Mouse (Mus musculus): ENCODE data around the gene Prss56. TPM values are rescaled to one million over a fixed set of nuclear protein-coding genes. Genes with fewer than 3 reads are reported as not detected.

The Prss56 gene
- total RNA-seq, 2 experiments from 2014 or later, result not detected

DNA sequence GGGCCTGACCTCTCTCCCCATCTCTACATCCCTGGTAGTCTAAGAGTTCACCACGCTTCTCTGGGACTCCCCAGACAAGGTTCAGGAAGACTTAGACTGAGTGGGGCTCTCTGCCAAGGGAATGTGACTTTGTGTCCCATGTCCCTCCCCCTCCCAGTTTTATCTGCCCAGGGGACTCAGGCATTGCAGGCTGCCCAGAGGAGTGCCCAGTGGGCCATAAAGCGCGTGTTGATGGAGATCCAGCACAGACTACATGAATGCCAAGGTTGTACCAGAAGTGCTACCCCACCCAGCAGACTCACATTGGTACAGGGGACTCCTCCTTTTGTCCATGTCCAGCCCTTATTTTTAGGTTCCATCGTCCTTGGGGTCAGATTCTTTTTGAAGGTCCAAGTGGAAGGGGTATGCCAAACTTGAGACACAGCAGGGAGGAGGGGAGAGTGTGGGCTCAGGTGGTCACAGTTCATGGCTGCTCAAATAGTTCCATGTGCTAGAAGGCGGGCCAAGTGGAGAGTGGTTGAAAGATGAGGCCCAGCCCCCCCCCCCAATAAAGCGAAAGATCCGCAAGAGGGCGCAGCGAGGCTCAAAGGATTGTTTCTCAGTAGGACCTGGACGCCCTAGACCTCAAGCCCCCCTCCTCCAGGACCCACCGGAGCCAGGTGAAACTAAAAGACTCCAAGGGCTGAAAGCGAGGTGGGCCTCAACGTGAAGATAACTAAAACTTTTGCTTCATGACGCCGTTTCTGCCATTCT, 1.1 kb downstream of the Prss56 start:
- ATAC-seq (replicated peaks; ENCODE audit: low FRiP score, poor library complexity, severe bottlenecking), result no peak

DNA sequence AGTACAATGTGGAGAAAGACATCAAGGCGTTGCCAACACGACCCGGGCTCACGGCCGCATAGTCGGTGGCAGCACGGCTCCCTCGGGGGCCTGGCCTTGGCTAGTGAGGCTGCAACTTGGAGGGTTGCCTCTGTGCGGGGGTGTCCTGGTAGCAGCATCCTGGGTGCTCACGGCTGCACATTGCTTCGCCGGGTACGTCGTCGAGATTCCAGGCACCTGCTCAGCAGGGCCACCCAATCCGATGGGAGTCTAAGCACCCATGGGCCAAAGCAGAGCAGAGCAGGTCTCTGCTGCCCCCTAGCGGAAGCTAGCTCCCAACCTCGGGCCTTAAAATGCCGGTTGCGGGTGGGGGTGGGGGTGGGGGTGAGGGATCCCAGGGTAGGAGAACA, 1.6 kb downstream of the Prss56 start:
- ATAC-seq (replicated peaks; ENCODE audit: low FRiP score, poor library complexity, severe bottlenecking), result peak; percentile 32; the same call in 1 of the 2 replicates

DNA sequence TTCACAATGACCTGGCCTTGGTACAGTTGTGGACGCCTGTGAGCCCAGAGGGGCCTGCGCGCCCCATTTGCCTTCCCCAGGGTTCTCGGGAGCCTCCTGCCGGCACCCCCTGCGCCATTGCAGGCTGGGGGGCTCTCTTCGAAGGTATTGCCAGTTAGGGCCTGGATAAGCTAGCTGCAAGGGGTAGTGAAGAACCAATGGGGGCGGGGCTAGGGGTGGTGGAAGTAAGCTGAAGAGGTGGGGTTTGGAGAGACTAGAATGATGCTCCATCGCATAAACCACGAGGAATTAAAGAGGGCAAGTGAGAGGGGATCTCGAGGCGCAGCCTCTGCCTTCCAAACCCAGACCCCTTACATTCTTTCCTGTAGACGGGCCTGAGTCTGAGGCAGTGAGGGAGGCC, 2.4 kb downstream of the Prss56 start:
- no peak for ATAC-seq (replicated peaks; ENCODE audit: low FRiP score, poor library complexity, severe bottlenecking)

DNA sequence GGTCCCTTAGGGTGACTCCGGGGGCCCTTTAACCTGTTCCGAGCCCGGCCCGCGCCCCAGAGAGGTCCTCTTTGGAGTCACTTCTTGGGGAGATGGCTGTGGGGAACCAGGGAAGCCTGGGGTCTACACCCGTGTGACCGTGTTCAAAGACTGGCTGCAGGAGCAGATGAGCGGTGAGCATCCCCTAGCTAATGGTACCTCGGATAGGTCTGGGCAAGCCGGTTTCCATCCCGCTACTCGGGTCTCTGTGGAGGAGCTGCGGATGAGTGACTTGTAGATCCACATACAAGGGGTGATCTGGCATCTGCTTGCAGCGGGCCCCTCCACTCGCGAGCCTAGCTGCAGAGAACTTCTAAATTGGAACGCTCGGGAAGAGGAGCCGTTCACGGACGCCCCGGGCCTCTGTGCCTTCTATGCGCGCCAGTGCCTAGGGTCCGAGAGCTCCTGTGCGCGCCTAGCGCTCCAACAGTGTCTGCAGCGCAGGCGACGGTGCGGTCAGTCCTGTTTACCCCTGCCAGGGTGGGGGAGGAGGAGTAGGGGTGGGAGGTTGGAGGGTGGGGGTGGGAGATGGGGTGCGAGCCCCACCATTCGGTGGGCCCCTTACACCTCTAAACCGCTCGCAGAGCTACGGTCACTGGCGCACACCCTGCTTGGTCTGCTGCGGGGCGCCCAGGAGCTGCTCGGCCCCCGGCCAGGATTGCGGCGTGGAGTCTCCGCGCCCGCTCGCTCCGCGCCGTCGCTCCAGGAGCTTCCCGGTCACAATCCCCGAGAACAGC, 3.3 kb downstream of the Prss56 start:
- ATAC-seq (replicated peaks; ENCODE audit: low FRiP score, poor library complexity, severe bottlenecking), result no peak

DNA sequence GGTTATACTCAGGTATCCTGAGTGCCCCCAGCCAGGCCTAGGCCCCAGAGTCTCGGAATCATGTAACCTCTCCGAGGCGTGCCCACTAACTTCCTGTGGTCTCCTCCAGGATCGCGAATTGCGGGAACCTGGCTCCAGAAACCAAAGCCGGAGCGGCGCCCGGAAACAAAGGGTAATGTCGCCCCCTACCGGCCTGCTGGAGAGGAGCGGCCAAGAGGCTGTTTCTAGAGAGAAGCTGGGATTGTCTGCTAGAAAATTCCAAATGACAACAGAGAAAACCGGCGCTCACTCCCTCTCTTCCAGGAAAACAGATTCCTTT, 3.9 kb downstream of the Prss56 start:
- no peak for ATAC-seq (replicated peaks; ENCODE audit: low FRiP score, poor library complexity, severe bottlenecking)

DNA sequence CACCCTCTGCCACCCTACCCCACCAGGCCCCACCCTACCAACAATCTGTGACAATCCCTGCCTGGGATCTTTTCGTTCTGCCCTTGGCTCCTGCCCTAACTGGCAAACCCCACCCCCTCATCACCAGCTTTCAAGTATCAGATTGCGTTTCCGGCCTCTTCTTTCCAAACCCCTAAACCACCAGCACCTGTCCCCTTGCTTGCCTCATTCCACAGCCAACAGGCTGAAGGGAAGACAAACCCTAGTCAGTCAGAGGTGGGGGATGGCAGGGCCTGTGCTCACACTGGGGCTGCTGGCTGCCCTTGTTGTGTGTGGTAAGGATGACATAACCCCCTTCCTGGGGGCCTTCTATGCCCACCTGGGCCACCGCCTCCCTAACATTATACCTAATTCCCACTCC, 7.3 kb downstream of the Prss56 start, which contains the start of gene Chrnd:
Gene Chrnd, plus strand, starts transcription at position 179 of the 400 bp plus-strand sequence.
- no peak for ATAC-seq (replicated peaks; ENCODE audit: low FRiP score, poor library complexity, severe bottlenecking)

DNA sequence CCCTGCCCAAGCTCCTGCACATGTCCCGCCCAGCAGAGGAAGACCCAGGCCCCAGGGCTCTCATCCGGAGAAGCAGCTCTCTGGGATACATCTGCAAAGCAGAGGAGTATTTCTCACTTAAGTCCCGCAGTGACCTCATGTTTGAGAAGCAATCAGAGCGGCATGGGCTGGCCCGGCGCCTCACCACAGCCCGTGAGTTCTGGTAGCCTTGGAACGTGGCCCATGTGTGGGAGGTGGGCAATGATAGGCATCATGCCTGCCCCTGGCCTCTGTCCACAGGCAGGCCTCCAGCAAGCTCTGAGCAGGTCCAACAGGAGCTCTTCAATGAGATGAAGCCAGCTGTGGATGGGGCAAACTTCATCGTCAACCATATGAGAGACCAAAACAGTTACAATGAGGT, 14.2 kb downstream of the Prss56 start:
- no peak for ATAC-seq (replicated peaks; ENCODE audit: low FRiP score, poor library complexity, severe bottlenecking)

DNA sequence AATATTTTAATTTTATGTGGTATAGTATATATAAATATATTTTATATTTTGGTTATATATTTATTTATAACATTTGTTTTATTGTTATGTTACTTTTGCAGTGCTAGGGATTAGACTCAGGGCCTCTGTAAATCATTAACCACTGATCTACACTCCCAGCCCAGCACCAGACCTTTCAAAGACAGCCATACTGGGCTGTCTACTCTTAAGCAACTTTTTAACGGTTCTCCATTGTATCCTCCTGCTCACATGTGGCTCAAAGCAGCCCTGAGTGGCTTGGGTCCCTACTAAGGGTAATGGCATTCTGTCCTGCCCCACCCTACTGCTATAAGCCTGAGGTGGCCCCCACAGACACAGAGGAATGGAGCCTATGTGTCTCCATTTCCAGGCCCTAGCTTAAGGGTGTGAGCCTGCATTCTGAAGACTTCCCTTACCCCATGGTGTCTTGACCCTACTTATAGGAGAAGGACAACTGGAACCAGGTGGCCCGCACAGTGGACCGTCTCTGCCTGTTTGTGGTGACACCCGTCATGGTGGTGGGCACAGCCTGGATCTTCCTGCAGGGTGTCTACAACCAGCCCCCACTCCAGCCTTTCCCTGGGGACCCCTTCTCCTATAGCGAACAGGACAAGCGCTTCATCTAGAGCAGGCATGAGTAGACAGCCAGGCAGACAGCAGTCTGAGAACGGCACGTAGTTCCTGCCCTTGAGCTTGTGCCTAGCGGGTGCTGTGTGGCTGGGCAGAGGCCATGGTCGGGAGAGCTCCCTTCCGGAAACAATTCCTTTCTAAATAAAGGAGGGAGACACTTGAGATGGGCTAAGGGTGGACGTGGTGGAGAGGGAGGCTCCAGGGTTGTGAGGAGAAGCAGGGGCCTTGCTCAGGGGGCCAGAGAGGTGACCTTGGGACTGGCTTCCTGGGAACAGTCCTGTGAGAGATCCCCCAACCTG, 15.3 kb downstream of the Prss56 start:
- no peak for ATAC-seq (replicated peaks; ENCODE audit: low FRiP score, poor library complexity, severe bottlenecking)

DNA sequence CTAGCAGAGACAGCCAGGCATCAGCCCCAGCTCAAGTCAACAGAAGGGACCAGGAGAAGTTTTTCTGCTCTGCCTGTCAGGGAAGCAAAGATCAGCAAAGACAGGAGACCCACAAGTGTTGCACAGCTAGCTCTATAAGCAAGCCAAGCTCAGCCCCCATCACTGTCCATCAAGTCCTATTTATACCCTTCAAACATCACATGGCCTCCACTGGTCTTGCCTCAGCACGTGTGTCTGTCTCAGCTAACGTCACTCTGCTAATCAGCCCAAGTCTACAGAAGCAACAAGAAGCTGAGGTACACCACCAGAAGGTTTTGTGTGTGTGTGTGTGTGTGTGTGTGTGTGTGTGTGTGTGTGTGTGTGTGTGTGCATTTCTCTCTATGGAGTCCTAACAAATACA, 17.7 kb downstream of the Prss56 start:
- ATAC-seq (replicated peaks; ENCODE audit: low FRiP score, poor library complexity, severe bottlenecking), result no peak

DNA sequence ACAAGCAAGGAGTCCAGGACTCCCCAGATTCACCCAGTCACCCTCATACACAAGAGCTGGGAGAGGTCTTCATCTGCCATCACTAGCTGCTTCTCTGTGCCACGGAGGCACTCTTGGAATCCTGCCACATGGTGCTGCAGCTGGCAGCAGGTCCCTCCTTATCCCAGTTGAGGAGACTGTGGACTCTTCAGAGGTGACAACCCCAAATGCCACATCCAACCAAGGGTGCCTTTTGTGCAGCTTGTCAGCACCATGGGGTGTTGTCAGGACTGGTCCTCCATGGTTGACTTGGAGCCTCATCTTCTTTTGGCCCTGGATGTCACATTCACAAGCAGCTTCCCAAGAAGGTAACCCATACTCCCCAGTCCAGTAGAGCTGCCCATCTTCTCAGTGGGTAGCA, 18.7 kb downstream of the Prss56 start:
- no peak for ATAC-seq (replicated peaks; ENCODE audit: low FRiP score, poor library complexity, severe bottlenecking)

DNA sequence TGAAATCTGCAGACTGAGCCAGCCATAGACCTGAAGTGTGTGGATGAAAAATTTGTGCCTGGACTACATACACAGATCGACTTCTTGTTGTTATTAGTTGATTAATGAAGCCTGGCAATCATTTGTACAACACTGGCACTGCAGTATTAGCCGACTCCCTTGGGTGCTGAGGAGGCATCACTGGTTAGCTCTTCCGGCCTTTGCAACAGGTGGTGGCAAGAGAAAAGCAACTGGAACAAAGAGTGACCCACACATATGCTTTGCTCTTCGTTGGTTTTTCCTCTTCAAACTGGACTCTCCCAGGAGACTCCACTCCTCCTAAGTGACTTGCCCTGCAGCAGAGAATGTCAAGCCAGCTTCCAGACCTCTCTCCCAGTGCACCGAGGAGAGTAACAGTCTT, 20.7 kb downstream of the Prss56 start:
- no peak for ATAC-seq (replicated peaks; ENCODE audit: low FRiP score, poor library complexity, severe bottlenecking)

DNA sequence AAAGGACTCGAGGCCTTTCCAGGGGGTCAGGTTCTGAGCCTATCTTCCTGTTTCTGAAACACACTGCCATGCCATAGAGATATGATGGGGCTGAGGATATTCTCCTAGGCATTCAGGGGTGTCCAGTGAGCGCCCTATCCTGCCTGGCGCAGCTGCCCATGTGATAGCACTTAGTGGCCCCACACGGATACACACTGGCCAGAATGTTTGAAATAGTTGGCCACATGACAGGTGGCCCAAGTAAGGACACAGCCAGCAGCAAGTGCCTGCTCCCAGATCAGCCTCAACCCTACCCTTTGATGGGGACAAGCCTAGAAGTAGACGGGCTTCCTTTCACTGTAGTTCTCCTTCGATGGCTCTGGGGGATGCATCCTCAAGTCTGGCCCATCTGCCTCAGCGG, 21.4 kb downstream of the Prss56 start, which contains the start of gene Chrng:
Gene Chrng, plus strand, starts transcription at position 193 of the 400 bp plus-strand sequence.
- ATAC-seq (replicated peaks; ENCODE audit: low FRiP score, poor library complexity, severe bottlenecking), result no peak

DNA sequence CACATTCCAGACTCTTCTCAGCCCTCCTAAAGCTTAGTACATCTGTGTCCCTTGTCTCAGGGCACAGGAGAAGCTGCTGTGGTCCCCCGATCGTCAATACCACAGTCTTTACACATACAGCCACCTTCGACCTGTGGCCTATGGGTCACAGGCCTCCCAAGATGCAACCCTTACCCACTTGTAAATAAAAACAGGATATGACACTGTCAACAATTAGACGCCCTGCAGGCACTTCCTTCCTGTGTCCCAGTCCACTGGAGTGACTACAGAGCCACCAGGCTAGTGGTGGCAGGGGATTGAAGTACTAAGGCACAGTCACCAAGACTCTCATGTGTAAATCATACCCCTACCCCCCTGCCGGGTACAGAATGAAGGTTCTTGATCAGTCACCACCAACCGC, 21.9 kb downstream of the Prss56 start:
- no peak for ATAC-seq (replicated peaks; ENCODE audit: low FRiP score, poor library complexity, severe bottlenecking)

DNA sequence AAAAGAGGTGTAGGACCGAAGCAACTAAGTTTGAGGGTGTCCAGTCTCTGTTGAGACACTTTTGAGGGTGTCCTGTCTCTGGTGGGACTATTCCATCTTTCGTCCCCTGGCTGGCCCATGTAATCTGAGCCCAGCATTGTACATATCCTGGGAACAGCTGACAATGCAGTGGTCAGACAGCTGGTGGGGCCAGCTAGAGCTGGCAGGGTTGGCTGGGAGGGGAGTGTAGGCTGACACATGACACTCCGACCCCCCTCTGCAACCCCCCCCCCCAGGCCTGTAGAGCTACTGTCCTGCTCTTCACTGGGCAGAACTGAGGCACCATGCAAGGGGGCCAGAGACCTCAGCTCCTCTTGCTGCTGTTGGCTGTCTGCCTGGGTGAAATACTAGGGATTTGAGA, 22.4 kb downstream of the Prss56 start:
- no peak for ATAC-seq (replicated peaks; ENCODE audit: low FRiP score, poor library complexity, severe bottlenecking)

DNA sequence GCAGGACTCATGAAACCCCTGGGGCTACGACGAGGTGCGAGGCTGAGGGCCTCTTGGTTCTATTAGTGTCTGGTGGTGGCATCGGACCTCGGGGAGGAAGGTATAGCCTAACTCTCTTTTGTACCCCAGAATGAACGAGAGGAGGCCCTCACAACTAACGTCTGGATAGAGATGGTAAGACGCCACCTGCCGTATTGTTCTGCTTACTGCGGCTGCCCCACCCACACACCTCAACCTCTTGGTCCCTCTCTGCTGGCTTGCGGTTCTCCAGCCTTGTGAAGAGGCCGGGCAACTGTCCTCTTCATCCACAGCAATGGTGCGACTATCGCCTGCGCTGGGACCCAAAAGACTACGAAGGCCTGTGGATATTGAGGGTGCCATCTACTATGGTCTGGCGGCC, 23.2 kb downstream of the Prss56 start:
- no peak for ATAC-seq (replicated peaks; ENCODE audit: low FRiP score, poor library complexity, severe bottlenecking)

DNA sequence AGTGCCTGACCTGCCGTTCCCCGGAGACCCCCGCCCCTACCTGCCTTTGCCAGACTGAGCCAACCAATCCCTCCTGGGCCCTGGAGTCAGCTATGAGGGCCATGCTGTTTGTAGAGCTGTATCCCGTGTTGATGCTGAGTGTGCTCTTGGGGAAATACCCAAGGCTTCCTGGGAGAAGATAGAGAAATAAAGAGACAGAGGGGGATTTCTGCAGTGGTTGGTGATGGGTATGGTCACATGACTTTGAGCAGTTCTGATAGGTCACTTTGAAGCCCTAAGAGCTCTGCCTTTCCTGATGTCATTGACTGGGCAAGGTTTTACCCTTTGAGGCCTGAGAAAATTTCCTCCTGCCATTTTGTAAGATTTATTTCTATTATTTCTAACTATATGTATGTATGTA, 28.3 kb downstream of the Prss56 start:
- no peak for ATAC-seq (replicated peaks; ENCODE audit: low FRiP score, poor library complexity, severe bottlenecking)

DNA sequence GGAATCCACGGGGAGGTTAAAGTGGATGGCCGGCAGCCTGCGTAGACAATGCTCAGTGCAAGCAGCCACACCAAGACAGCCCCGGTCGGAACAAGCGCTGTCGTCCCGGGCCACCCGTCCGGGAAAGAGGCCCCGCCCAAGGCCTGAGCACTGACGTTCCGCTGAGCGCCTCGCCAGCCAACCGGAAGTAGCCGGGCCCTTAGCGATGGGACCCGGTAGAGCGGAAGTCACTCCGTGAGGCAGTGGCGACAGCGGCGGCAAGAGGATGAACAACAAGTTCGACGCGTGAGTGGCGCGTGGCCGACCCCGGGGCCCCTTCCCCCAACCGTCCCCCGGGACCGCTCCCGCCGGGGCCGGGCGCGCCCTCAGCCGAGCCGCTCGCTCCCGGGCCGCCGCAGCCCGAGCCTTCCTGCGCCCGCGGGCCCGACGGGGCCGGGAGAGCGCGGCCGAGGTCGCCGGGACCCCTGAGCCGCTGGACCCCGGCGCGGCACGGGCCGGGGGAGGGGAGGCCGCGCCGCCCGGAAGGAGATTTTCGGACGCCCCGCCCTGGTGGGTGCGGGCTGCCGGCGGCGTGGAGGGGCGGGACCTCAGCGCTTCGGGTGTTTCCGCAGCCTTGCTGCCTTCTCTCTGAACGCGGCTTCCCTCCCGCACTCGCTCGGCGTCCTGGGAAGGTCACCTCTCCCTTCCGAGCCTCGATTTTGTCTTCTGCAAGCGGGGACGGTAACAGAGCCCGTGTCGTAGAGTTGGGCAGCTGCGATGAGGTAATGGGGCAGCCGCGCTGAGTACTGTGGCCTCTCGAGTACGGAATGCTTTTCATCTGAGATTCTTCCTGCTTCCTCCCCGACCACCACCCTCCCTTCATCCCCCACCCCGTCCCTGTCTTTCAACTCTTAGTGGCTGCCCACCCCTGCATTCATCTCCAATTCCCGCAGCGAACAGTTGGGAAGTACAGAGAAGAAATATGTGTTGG, 30.9 kb downstream of the Prss56 start, which contains the start of gene Eif4e2:
Gene Eif4e2, plus strand, starts transcription at position 180 of the 970 bp plus-strand sequence.
- peak; percentile 95 for ATAC-seq (replicated peaks; ENCODE audit: low FRiP score, poor library complexity, severe bottlenecking)

DNA sequence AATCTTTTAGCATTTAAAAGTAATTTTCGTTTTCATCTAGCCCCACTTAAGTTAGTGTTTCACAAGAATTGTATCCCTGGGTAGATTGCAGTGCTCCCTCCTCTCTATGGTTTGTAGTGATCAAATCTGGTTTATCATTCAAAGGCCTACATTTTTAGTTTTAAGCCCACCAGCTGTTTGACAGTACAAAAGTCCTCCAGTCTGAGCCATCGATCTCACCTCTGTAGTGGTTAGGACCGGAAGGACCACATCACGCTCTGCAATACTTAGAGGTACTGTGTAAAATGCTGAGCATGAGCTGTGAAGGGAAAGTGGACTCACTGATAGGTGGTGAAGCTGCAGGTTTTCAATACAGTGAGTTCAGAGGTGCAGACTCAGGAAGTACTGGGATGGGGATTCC, 31.6 kb downstream of the Prss56 start:
- ATAC-seq (replicated peaks; ENCODE audit: low FRiP score, poor library complexity, severe bottlenecking), result no peak

DNA sequence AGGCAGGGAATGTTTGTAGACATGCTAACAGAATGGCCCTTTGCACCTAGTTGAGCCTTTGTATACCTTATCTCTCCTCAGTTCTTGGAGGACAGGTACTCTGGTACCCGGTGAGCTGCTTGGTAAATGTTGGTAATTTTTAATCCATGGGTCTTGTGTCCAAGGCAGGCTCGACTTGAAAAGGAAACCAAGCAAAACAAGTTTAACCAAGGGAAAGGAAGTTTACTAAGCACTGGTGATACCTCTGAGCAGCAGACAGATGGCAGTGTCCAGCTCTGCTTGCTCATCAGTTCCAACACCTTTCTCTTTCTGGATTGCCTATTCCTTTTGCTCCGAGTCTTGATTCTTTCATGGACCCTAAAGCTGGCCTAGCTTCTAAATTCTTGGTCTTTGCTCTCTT, 34.8 kb downstream of the Prss56 start:
- ATAC-seq (replicated peaks; ENCODE audit: low FRiP score, poor library complexity, severe bottlenecking), result no peak
